Mouse (Mus musculus): ENCODE measurements at regions not wholly inside any gene's neighbourhood (a gene's known extent, or its start where the extent isn't known, plus 50 kb on each side); places are given as distances from the start of the nearest gene placed in this dataset.

DNA sequence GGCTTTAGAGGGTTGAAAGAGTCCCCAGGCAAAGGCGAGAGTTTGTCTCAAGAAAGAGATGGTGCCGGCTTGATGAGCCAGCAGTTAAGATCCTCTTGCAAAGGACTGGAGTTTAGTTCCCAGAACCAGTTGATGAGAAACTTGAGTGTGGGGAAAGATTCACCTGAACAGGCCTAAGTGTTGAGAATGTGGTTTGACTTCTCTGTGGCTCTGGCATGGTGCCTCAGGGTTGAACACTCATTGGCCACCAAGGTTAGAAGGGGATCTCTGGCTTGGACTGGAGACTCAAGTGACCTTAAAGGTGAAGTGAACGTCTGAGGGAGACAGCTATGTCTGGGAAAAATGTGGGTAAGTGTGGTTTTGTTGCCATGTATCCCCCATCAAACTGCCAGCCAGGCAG, 142.8 kb downstream of the Inhbb start:
- Histone ChIP-seq H3K27me3 (no peaks in the 10 kb centered on the region), H3K36me3 (no peaks in the 10 kb centered on the region), H3K4me3 (no peak overlapping the region), H3K4me2 (replicated peaks) (no peak overlapping the region), H3K9me3 (no peaks in the 10 kb centered on the region), H3K4me1 (no peaks in the 10 kb centered on the region), H3K27ac (replicated peaks) (no peak overlapping the region), H3K9ac (replicated peaks) (no peak overlapping the region)
- WGBS = 88% methylated on average over 3 of the region's 3 CpGs
- no peak for ATAC-seq (replicated peaks)

DNA sequence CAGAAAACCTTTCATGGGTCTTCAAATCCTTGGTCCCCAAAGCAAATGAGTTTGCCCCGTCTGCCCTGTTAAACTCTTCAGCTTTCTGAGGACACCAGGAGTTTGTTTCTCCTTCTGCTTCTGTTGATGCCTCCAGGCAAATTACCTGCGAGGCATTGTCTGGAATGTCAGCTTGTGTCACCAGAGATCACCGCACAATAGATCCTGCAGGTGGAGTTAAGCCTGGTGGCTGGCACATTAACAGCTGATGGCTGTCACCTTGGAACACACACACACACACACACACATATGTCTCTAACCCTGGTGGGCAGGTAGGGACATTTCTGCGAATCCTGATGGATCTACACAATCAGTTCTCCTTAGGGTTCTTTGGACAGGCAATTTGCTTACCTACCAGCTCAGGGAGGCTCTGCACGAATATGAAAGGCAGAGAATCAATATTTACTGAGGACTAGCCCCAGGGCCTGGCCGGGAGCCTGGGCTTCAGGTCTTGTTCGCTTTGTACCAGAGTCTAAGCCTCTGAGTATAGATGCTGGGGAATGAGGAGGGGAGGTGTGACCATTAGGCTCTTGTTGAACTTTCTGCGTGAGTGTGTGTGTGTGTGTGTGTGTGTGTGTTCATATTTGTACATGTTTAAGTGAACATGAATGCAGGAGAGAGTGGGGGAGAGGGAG, 143.4 kb downstream of the Inhbb start:
- ATAC-seq (replicated peaks) = no peak
- H3K27ac ChIP-seq (replicated peaks) = no peak overlapping the region
- H3K4me3 ChIP-seq = no peak overlapping the region
- H3K36me3 ChIP-seq = no peaks in the 10 kb centered on the region
- 82% methylated on average over 8 of the region's 8 CpGs for WGBS
- H3K9ac ChIP-seq (replicated peaks) = no peak overlapping the region
- no peaks in the 10 kb centered on the region for H3K27me3 ChIP-seq
- no peaks in the 10 kb centered on the region for H3K4me1 ChIP-seq
- H3K9me3 ChIP-seq = no peaks in the 10 kb centered on the region
- no peak overlapping the region for H3K4me2 ChIP-seq (replicated peaks)

DNA sequence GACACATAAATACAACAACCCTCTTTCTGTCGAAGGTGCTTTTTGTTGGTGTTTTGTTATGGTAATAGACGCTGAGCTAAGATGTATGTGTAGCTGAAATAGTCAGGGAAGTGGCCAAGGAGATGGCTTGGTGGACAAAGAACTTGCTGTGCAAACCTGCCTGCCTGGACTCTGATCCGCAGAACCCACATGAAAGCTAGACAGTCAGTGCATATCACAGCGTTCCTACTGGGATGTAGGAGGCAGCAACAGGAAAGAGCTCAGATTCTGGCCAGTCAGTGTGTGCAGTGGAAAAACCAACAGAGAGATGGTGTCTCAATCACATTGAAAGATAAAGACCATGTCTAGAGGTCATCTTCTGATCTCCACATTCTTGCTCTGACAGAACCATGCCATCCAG, 144.1 kb downstream of the Inhbb start:
- no peaks in the 10 kb centered on the region for H3K36me3 ChIP-seq

DNA sequence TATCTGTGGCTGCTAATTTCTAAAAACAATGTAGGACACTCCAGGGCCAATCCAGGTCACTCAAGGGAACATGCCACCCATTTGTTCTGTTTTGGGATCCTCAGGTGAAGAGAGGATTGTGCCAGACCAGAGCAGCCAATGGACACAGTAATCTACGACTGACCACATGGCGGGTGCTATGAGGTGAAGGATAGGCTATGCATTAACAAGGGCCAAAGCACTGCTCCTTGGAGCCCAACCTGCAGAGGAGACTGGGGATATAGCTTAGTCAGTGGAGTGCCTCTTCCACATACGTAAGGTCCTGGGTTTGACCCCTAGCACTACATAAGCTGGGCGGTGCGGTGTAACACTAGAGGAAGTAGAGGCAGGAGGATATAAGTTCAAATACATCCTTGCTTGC, 156.0 kb downstream of the Inhbb start:
- H3K4me2 ChIP-seq (replicated peaks) = no peak overlapping the region
- H3K4me3 ChIP-seq = no peak overlapping the region
- H3K27ac ChIP-seq (replicated peaks) = no peak overlapping the region
- no peaks in the 10 kb centered on the region for H3K27me3 ChIP-seq
- WGBS = 93% methylated on average over 5 of the region's 5 CpGs
- no peak overlapping the region for H3K9ac ChIP-seq (replicated peaks)
- H3K36me3 ChIP-seq = no peaks in the 10 kb centered on the region
- 0 out of 2 replicates have a peak, but pooled peaks cover 2% of the 10 kb centered on the region for H3K9me3 ChIP-seq
- H3K4me1 ChIP-seq = peaks cover 5% of the 10 kb centered on the region; the same call in 1 of the 2 replicates
- ATAC-seq (replicated peaks) = no peak

More for the DNA sequence above, 144.1 kb downstream of the Inhbb start:
- H3K4me1 ChIP-seq = no peaks in the 10 kb centered on the region
- H3K9me3 ChIP-seq = no peaks in the 10 kb centered on the region
- H3K4me2 ChIP-seq (replicated peaks) = no peak overlapping the region
- 71% methylated on average over 4 of the region's 4 CpGs for WGBS
- ATAC-seq (replicated peaks) = no peak
- H3K27ac ChIP-seq (replicated peaks) = no peak overlapping the region
- H3K9ac ChIP-seq (replicated peaks) = no peak overlapping the region
- no peak overlapping the region for H3K4me3 ChIP-seq
- no peaks in the 10 kb centered on the region for H3K27me3 ChIP-seq

DNA sequence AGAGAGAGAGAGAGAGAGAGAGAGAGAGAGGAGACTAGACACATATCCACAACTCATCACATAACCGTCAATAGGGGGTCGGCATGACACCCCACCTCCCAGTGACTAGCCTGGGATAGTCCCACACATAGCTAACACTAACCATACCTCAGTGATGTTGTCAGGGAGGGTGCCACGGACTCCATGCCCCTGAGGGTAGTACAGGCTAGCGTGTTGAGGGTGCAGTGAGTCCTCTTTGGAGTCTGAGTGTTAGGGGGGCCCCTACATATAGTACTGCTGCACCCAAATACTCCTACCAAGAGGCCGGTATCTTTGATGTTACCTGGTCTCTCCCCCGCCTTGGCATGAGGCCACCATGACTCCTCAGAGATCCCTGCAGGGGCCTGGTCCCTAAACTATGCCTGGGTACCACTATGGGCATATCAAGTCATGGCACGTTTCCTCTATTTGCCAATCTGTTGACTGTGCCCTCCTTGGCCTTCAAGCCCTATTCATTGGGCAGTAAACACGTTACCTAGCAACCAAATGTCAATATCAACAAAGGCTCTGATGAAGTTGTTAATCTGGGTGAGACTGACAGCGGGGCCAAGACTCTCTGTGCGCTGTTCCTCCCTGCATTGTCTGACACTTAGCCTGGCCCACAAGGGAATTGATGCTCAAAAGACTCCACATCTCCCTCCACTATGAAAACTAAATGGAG, 156.7 kb downstream of the Inhbb start:
- ATAC-seq (replicated peaks) = peak; percentile 41; the same call in 1 of the 2 replicates
- 58% methylated on average over 10 of the region's 10 CpGs for WGBS
- no peak overlapping the region for H3K4me2 ChIP-seq (replicated peaks)

DNA sequence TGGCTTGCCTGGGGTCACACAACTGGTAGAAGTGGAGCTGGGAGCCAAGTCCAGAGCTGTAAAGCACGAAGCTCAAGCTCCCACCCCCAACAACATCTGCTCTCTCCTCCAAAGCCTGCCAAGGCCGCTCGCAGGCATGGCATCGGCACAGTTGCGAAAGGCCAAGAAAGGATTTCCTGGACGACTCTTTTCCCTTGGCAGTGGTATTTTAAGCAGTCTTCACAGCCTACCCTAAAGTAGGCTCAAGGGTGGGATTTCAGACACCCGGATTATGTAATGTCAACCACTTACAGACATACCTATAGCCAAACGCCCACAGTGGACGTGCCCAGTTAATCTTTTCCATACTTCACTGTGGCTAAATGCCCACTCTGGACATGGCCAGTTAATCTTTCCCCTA, 162.6 kb downstream of the Inhbb start:
- Histone ChIP-seq H3K4me2 (replicated peaks) (no peak overlapping the region), H3K9ac (replicated peaks) (no peak overlapping the region), H3K36me3 (no peaks in the 10 kb centered on the region), H3K27ac (replicated peaks) (no peak overlapping the region), H3K4me1 (peaks cover 21% of the 10 kb centered on the region), H3K9me3 (0 out of 2 replicates have a peak, but pooled peaks cover 2% of the 10 kb centered on the region), H3K27me3 (no peaks in the 10 kb centered on the region), H3K4me3 (no peak overlapping the region)
- WGBS = 73% methylated on average over 9 of the region's 9 CpGs
- no peak for ATAC-seq (replicated peaks)

More for the DNA sequence above, 156.7 kb downstream of the Inhbb start:
- no peak overlapping the region for H3K27ac ChIP-seq (replicated peaks)
- no peak overlapping the region for H3K9ac ChIP-seq (replicated peaks)
- no peaks in the 10 kb centered on the region for H3K36me3 ChIP-seq
- no peak overlapping the region for H3K4me3 ChIP-seq
- no peaks in the 10 kb centered on the region for H3K27me3 ChIP-seq
- 0 out of 2 replicates have a peak, but pooled peaks cover 2% of the 10 kb centered on the region for H3K9me3 ChIP-seq
- H3K4me1 ChIP-seq = peaks cover 5% of the 10 kb centered on the region; the same call in 1 of the 2 replicates

DNA sequence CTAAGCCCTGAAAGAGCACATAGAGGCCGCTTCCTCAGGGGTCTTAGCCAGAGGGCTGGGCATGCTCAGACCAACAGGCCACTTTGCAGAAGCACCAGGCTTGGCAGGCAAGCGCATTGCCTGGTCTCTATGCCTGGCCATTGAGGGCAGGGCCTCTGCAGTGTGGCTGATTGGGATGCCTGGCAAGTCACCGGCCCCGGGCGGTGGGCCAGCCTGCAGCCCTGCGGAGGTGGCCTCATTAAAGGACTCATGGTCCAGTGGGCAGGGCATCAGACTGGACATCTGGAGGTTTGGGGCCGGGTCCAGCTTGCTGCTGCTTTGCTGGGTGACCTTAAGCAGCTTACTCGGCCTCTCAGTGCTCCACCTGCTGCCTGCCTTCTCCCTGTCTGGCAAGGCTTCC, 165.3 kb downstream of the Inhbb start:
- H3K27ac ChIP-seq (replicated peaks) = peak overlapping the region; percentile 79
- H3K4me3 ChIP-seq = no peak overlapping the region
- no peak overlapping the region for H3K9ac ChIP-seq (replicated peaks)
- WGBS = 43% methylated on average over 8 of the region's 8 CpGs
- H3K9me3 ChIP-seq = 0 out of 2 replicates have a peak, but pooled peaks cover under 1% of the 10 kb centered on the region
- H3K27me3 ChIP-seq = no peaks in the 10 kb centered on the region
- H3K4me2 ChIP-seq (replicated peaks) = no peak overlapping the region
- ATAC-seq (replicated peaks) = peak; percentile 81
- peaks cover 21% of the 10 kb centered on the region for H3K4me1 ChIP-seq
- no peaks in the 10 kb centered on the region for H3K36me3 ChIP-seq

DNA sequence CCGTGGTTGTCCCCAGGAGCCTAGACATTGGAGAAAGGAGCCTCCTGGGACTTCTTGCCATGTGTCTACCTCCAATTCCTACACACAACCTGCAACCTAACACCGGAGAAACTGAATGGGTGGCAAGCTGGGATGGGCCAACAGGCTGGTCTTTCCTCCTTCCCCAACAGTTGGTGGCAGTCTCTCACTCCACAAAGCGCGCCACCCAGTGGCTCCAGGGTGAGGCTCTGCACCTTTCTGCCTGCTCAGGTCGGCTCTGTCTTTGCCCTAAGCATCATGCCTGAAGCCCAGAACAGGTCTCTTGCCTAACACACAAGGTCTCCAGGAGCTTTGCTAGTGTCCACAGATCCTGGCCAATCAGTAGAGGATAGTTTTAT, 166.0 kb downstream of the Inhbb start:
- H3K4me1 ChIP-seq = peaks cover 21% of the 10 kb centered on the region
- H3K9me3 ChIP-seq = no peaks in the 10 kb centered on the region
- peak overlapping the region; percentile 79 for H3K27ac ChIP-seq (replicated peaks)
- H3K4me3 ChIP-seq = no peak overlapping the region
- H3K27me3 ChIP-seq = no peaks in the 10 kb centered on the region
- ATAC-seq (replicated peaks) = peak; percentile 32
- H3K4me2 ChIP-seq (replicated peaks) = no peak overlapping the region
- no peak overlapping the region for H3K9ac ChIP-seq (replicated peaks)
- H3K36me3 ChIP-seq = no peaks in the 10 kb centered on the region
- 42% methylated on average over 5 of the region's 5 CpGs for WGBS

DNA sequence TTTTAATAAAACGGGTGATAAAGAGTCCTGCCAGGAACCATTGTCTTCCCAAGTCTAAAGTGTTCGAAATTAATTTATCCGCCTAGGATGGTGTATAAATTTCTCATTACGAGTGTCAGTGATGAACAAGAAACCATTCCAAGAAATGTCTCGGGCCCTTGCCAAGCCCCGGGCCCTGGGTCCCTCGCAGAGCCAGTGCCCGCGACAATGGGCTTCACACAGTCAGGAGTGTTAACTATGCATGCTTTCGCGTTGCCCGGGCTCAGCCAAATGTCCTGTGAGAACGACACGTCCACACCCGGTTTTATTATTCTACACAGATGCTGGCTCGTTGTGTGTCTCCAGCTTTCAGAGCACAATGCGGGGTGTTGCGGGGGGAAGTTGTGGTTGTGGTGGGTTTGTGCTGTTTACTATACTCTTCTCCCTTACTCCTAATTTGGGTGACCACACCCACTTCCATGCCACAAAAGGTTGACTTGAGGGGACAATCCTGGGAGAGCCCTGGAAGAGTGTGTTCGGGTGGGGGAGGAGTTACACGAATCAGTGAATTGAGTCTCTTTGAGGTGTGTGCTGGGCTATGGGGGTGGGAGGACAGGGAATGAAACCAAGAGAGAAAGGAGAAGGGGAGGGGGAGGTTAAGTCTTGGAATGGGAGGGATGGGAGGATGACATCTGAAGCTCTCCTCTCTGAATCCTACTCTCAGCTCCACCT, 166.5 kb downstream of the Inhbb start:
- 44% methylated on average over 20 of the region's 20 CpGs for WGBS
- Histone ChIP-seq H3K9me3 (no peaks in the 10 kb centered on the region), H3K27ac (replicated peaks) (peak overlapping the region; percentile 79), H3K4me3 (no peak overlapping the region), H3K9ac (replicated peaks) (no peak overlapping the region), H3K36me3 (no peaks in the 10 kb centered on the region), H3K4me2 (replicated peaks) (no peak overlapping the region), H3K27me3 (no peaks in the 10 kb centered on the region), H3K4me1 (peaks cover 21% of the 10 kb centered on the region)
- peak; percentile 87 for ATAC-seq (replicated peaks)

DNA sequence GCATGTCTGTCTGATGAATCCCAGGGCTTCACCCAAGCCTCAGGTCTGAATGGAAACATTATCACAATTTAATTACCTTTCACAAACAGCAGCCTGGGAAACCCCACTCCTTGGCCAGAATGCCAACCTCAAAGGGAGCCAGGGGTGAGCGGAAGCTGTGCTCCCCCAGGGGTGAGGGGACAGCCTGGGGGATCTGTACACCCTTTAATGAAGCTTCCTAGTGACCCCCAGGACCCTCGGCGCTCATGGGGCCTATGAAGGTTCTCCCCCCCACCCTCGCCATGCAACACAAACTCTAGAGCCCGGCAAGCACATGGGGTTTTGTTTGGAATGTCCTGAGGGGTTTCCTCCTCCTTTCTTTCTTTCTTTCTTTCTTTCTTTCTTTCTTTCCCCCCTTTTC, 167.1 kb downstream of the Inhbb start:
- no peak overlapping the region for H3K4me3 ChIP-seq
- peak; percentile 42 for ATAC-seq (replicated peaks)
- no peaks in the 10 kb centered on the region for H3K36me3 ChIP-seq
- no peaks in the 10 kb centered on the region for H3K27me3 ChIP-seq
- H3K9ac ChIP-seq (replicated peaks) = no peak overlapping the region
- H3K4me2 ChIP-seq (replicated peaks) = no peak overlapping the region
- WGBS = 47% methylated on average over 5 of the region's 5 CpGs
- H3K4me1 ChIP-seq = peaks cover 21% of the 10 kb centered on the region
- no peaks in the 10 kb centered on the region for H3K9me3 ChIP-seq
- peak overlapping the region; percentile 79 for H3K27ac ChIP-seq (replicated peaks)

DNA sequence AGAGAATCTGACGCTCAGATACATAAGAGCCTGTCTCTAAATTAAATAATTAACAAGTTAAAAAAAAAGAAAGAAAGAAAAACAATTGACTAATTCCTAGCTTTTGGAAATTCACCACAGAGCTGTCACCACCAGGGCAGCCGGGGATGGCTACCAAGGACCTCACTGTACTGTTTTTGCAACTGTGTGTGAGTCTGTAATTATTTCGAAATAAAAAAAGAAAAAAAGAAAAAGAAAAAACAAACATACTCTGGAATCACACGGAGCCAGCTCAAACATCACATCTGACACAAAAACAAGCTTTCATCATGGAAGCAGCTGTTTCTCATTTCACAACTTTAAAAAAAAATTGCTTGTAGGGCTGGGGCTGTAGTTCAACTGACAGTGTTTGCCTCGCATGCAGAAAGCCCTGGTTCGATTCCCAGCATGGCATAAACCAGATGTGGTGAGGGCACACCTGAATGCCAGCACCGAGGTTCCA, 168.6 kb downstream of the Inhbb start:
- Histone ChIP-seq H3K27me3 (no peaks in the 10 kb centered on the region), H3K9me3 (no peaks in the 10 kb centered on the region), H3K27ac (replicated peaks) (no peak overlapping the region), H3K4me3 (no peak overlapping the region), H3K4me2 (replicated peaks) (no peak overlapping the region), H3K9ac (replicated peaks) (no peak overlapping the region), H3K36me3 (no peaks in the 10 kb centered on the region), H3K4me1 (peaks cover 17% of the 10 kb centered on the region)
- ATAC-seq (replicated peaks) = no peak
- 74% methylated on average over 7 of the region's 7 CpGs for WGBS

DNA sequence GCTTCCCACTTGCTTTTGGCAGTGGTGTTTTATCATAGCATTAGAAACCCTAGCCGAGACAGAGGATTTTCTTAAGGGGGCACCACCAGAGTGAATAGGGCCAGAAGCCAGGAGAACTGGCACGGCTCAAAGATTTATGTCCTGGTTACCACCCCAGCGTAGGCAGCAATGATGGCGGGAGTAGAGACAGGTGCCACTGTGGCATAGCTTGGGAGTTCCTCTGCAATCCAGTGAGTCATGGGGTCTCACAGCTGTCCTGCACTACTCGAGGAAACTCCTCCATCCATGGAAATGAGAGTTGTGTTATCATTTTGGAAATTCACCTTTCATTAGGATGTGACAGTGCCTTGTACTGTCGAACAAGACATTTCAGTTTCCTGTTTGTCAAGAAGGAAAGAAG, 169.6 kb downstream of the Inhbb start:
- Histone ChIP-seq H3K4me1 (peaks cover 17% of the 10 kb centered on the region), H3K27me3 (no peaks in the 10 kb centered on the region), H3K36me3 (no peaks in the 10 kb centered on the region), H3K4me2 (replicated peaks) (no peak overlapping the region), H3K9me3 (no peaks in the 10 kb centered on the region), H3K9ac (replicated peaks) (no peak overlapping the region), H3K27ac (replicated peaks) (no peak overlapping the region), H3K4me3 (no peak overlapping the region)
- WGBS = 88% methylated on average over 6 of the region's 6 CpGs
- ATAC-seq (replicated peaks) = no peak

Data from forebrain, embryonic 15.5 days (tissue).